Mouse (Mus musculus): ENCODE results near the gene Pou6f2. TPM values are rescaled to one million over a fixed set of nuclear protein-coding genes. Genes with fewer than 3 reads are reported as not detected.

Gene Pou6f2
- polyA plus RNA-seq, 1 experiment, result not detected

GRCm38 (mm10) chr13:18323980-18324678, 73.4 kb downstream of the Pou6f2 start:
- Histone ChIP-seq H3ac (ENCODE audit: control insufficient read depth, insufficient read length) (no peak overlapping the region), H3K4me2 (ENCODE audit: low read depth) (no peak overlapping the region), H3K79me2 (ENCODE audit: control insufficient read depth, insufficient read depth) (no peaks in the 10 kb centered on the region), H3K27me3 (ENCODE audit: control insufficient read depth, insufficient read depth, insufficient read length) (no peaks in the 10 kb centered on the region), H3K4me3 (no peak overlapping the region), H3K36me3 (ENCODE audit: control insufficient read depth, insufficient read depth) (no peaks in the 10 kb centered on the region)
- TF ChIP-seq USF1 (IDR thresholded peaks at IDR 0.05; ENCODE audit: low read depth), result no peak
- TF ChIP-seq CEBPB (IDR thresholded peaks at IDR 0.05; ENCODE audit: insufficient read depth, poor library complexity, severe bottlenecking), result no peak
- TF ChIP-seq REST (IDR thresholded peaks at IDR 0.05; ENCODE audit: insufficient read depth, insufficient read length), result no peak
- TF ChIP-seq MYOD1 (IDR thresholded peaks at IDR 0.05; ENCODE audit: control insufficient read depth in 1 of 3, insufficient read length in 2 of 3, low read depth in 2 of 3), result no peak
- no peak for TF ChIP-seq POLR2AphosphoS2 (IDR thresholded peaks at IDR 0.05; ENCODE audit: insufficient read length, low read depth)
- TF ChIP-seq SRF (IDR thresholded peaks at IDR 0.05; ENCODE audit: control insufficient read depth, insufficient read length, low read depth), result no peak
- no peak for TF ChIP-seq MAX (IDR thresholded peaks at IDR 0.05; ENCODE audit: low read depth)
- no peak for TF ChIP-seq TCF3 (IDR thresholded peaks at IDR 0.05; ENCODE audit: insufficient read length, low read depth)
- no peak for TF ChIP-seq E2F4 (IDR thresholded peaks at IDR 0.05; ENCODE audit: insufficient read depth)

- H3K4me2 ChIP-seq (ENCODE audit: low read depth), result no peak overlapping the region
- no peaks in the 10 kb centered on the region for H3K36me3 ChIP-seq (ENCODE audit: control insufficient read depth, insufficient read depth)
- no peaks in the 10 kb centered on the region for H3K79me2 ChIP-seq (ENCODE audit: control insufficient read depth, insufficient read depth)
- no peak for TF ChIP-seq E2F4 (IDR thresholded peaks at IDR 0.05; ENCODE audit: insufficient read depth)
- no peak for TF ChIP-seq POLR2AphosphoS2 (IDR thresholded peaks at IDR 0.05; ENCODE audit: insufficient read length, low read depth)
- TF ChIP-seq TCF12 (IDR thresholded peaks at IDR 0.05; ENCODE audit: insufficient read depth, poor library complexity, severe bottlenecking), result no peak
- no peak for TF ChIP-seq USF1 (IDR thresholded peaks at IDR 0.05; ENCODE audit: low read depth)
- no peak for TF ChIP-seq TCF3 (IDR thresholded peaks at IDR 0.05; ENCODE audit: insufficient read length, low read depth)
- no peak for TF ChIP-seq MYOG (IDR thresholded peaks at IDR 0.05; ENCODE audit: control insufficient read depth in 1 of 3, insufficient read depth in 1 of 3, insufficient read length in 2 of 3, low read depth in 2 of 3)
- no peak for TF ChIP-seq MYOD1 (IDR thresholded peaks at IDR 0.05; ENCODE audit: control insufficient read depth in 1 of 3, insufficient read length in 2 of 3, low read depth in 2 of 3)
- TF ChIP-seq SRF (IDR thresholded peaks at IDR 0.05; ENCODE audit: control insufficient read depth, insufficient read length, low read depth), result no peak
- no peak for TF ChIP-seq MAX (IDR thresholded peaks at IDR 0.05; ENCODE audit: low read depth)
- TF ChIP-seq REST (IDR thresholded peaks at IDR 0.05; ENCODE audit: insufficient read depth, insufficient read length), result no peak
- no peak for TF ChIP-seq CEBPB (IDR thresholded peaks at IDR 0.05; ENCODE audit: insufficient read depth, poor library complexity, severe bottlenecking)
- TF ChIP-seq POLR2A (IDR thresholded peaks at IDR 0.05; ENCODE audit: insufficient read length, low read depth), result no peak
- no peaks in the 10 kb centered on the region for H3K27me3 ChIP-seq (ENCODE audit: control insufficient read depth, insufficient read depth, insufficient read length)
- no peak overlapping the region for H3ac ChIP-seq (ENCODE audit: control insufficient read depth, insufficient read length)
- no peak overlapping the region for H3K4me3 ChIP-seq
Measured at GRCm38 (mm10) chr13:18323407-18323806, 74.1 kb downstream of the Pou6f2 start.

DNA sequence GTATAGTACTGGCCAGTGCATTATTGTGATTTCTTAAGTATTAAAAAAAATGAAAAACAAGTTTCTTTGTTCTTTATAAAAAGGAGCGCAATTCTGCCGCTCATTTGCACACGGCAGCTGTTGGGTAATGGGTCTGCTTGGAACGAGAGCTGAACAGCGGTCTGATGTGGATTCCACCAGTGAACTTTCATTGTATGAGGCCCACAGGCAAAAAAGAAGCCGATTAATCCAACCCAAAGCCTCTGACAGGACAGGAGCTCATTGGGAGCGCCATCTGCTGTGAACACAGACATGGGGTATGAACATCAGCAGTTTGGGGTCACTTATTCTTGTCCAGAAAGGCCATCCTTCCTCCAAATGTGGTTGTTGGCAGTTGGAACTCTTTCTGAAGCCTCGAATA, 84.9 kb downstream of the Pou6f2 start:
- Histone ChIP-seq H3K79me2 (ENCODE audit: control insufficient read depth, insufficient read depth) (no peaks in the 10 kb centered on the region), H3K4me3 (no peak overlapping the region), H3ac (ENCODE audit: control insufficient read depth, insufficient read length) (no peak overlapping the region), H3K4me2 (ENCODE audit: low read depth) (no peak overlapping the region), H3K36me3 (ENCODE audit: control insufficient read depth, insufficient read depth) (no peaks in the 10 kb centered on the region), H3K27me3 (ENCODE audit: control insufficient read depth, insufficient read depth, insufficient read length) (no peaks in the 10 kb centered on the region)
- TF ChIP-seq POLR2A (IDR thresholded peaks at IDR 0.05; ENCODE audit: insufficient read length, low read depth) (no peak), CEBPB (IDR thresholded peaks at IDR 0.05; ENCODE audit: insufficient read depth, poor library complexity, severe bottlenecking) (no peak), MYOG (IDR thresholded peaks at IDR 0.05; ENCODE audit: control insufficient read depth in 1 of 3, insufficient read depth in 1 of 3, insufficient read length in 2 of 3, low read depth in 2 of 3) (no peak), SRF (IDR thresholded peaks at IDR 0.05; ENCODE audit: control insufficient read depth, insufficient read length, low read depth) (no peak), MYOD1 (IDR thresholded peaks at IDR 0.05; ENCODE audit: control insufficient read depth in 1 of 3, insufficient read length in 2 of 3, low read depth in 2 of 3) (no peak), REST (IDR thresholded peaks at IDR 0.05; ENCODE audit: insufficient read depth, insufficient read length) (no peak), POLR2AphosphoS2 (IDR thresholded peaks at IDR 0.05; ENCODE audit: insufficient read length, low read depth) (no peak), USF1 (IDR thresholded peaks at IDR 0.05; ENCODE audit: low read depth) (no peak), TCF3 (IDR thresholded peaks at IDR 0.05; ENCODE audit: insufficient read length, low read depth) (no peak), MAX (IDR thresholded peaks at IDR 0.05; ENCODE audit: low read depth) (no peak), TCF12 (IDR thresholded peaks at IDR 0.05; ENCODE audit: insufficient read depth, poor library complexity, severe bottlenecking) (no peak), E2F4 (IDR thresholded peaks at IDR 0.05; ENCODE audit: insufficient read depth) (no peak)

DNA sequence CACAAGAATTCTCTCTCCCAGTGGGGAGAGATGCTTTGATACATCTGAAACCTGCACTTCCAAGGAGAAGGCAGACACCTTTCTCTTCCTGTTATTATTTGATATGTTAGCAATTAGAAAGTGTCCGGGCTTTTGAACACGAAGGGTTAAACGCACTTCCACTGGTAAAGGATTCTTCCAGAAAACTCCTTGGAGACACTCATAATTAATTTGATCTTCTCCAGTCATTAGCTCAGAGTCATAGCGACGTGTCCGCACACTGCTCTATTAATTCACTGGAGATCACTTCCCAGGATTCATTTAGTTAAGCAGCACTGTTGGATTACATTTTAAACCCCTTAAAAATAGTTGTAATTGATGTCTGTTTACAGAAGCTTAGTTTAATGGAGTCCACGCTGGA, 88.5 kb downstream of the Pou6f2 start:
- Histone ChIP-seq H3K27me3 (ENCODE audit: control insufficient read depth, insufficient read depth, insufficient read length) (no peaks in the 10 kb centered on the region), H3K36me3 (ENCODE audit: control insufficient read depth, insufficient read depth) (no peaks in the 10 kb centered on the region), H3K79me2 (ENCODE audit: control insufficient read depth, insufficient read depth) (no peaks in the 10 kb centered on the region), H3K4me2 (ENCODE audit: low read depth) (no peak overlapping the region), H3ac (ENCODE audit: control insufficient read depth, insufficient read length) (no peak overlapping the region), H3K4me3 (no peak overlapping the region)
- TF ChIP-seq MAX (IDR thresholded peaks at IDR 0.05; ENCODE audit: low read depth), result no peak
- TF ChIP-seq MYOG (IDR thresholded peaks at IDR 0.05; ENCODE audit: control insufficient read depth in 1 of 3, insufficient read depth in 1 of 3, insufficient read length in 2 of 3, low read depth in 2 of 3), result no peak
- TF ChIP-seq USF1 (IDR thresholded peaks at IDR 0.05; ENCODE audit: low read depth), result no peak
- TF ChIP-seq TCF12 (IDR thresholded peaks at IDR 0.05; ENCODE audit: insufficient read depth, poor library complexity, severe bottlenecking), result no peak
- no peak for TF ChIP-seq E2F4 (IDR thresholded peaks at IDR 0.05; ENCODE audit: insufficient read depth)
- no peak for TF ChIP-seq POLR2AphosphoS2 (IDR thresholded peaks at IDR 0.05; ENCODE audit: insufficient read length, low read depth)
- TF ChIP-seq MYOD1 (IDR thresholded peaks at IDR 0.05; ENCODE audit: control insufficient read depth in 1 of 3, insufficient read length in 2 of 3, low read depth in 2 of 3), result no peak
- TF ChIP-seq CEBPB (IDR thresholded peaks at IDR 0.05; ENCODE audit: insufficient read depth, poor library complexity, severe bottlenecking), result no peak
- no peak for TF ChIP-seq REST (IDR thresholded peaks at IDR 0.05; ENCODE audit: insufficient read depth, insufficient read length)
- no peak for TF ChIP-seq POLR2A (IDR thresholded peaks at IDR 0.05; ENCODE audit: insufficient read length, low read depth)
